Mouse (Mus musculus): Measurements from ENCODE around the gene Krt27.

Krt27 gene

GRCm38 (mm10) chr11:99329655-99330054 lies 21.2 kb downstream of the Krt27 start:
- DNase-seq (ENCODE audit: low spot score in 2 of 2), result no peak

GRCm38 (mm10) chr11:99322851-99323250 lies 28.1 kb downstream of the Krt27 start, which contains the start of gene Krt25:
Gene Krt25 (minus strand): TSS chr11:99322951.
- DNase-seq (ENCODE audit: low spot score in 2 of 2), result no peak

- DNase-seq (ENCODE audit: low spot score in 2 of 2), result no peak
Observed at GRCm38 (mm10) chr11:99321094-99321493, 29.8 kb downstream of the Krt27 start.

GRCm38 (mm10) chr11:99319127-99319526 lies 31.8 kb downstream of the Krt27 start:
- no peak for DNase-seq (ENCODE audit: low spot score in 2 of 2)

GRCm38 (mm10) chr11:99316543-99316942 lies 34.4 kb downstream of the Krt27 start:
- DNase-seq (ENCODE audit: low spot score in 2 of 2), result no peak

- DNase-seq (ENCODE audit: low spot score in 2 of 2), result no peak
Observed at GRCm38 (mm10) chr11:99314594-99314993, 36.3 kb downstream of the Krt27 start.

GRCm38 (mm10) chr11:99310882-99311281 lies 40.0 kb downstream of the Krt27 start:
- peak in 1 of 2 experiments; percentile 30 for DNase-seq (ENCODE audit: low spot score in 2 of 2)

GRCm38 (mm10) chr11:99307579-99307978 lies 43.3 kb downstream of the Krt27 start:
- DNase-seq (ENCODE audit: low spot score in 2 of 2), result peak in 1 of 2 experiments; percentile 35

Measured in thymus, postnatal 10 days (tissue).